Mouse (Mus musculus): ENCODE data around the gene Gsta4. TPM values are rescaled to one million over a fixed set of nuclear protein-coding genes. Genes with fewer than 3 reads are reported as not detected.
"Not testable (repeated sequence)": the region's sequence is repeated elsewhere in the genome, so short reads cannot be mapped to it uniquely, and the experiment has no call there.

Gsta4 gene
- polyA plus RNA-seq, 1 experiment from 2014 or later = 38.4 TPM

DNA sequence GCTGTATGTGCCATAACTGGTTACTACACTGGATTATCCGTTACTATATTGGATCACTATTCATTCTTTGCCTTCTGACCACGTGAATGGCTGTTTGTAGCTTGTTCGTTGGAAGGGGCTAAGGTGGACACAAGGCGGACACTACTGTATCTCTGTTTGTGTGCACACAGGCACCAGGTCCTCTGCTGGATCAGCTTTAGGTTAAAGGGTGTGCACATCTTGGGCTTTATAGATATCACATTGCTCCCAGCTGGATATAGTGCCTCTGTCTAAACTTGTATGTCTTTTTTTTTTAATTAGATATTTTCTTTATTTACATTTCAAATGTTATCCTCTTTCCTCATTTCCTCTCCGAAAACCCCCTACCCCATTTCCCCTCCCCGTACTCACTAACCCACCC, 17.1 kb upstream of the Gsta4 start:
- H3K27ac ChIP-seq (replicated peaks) = no peak overlapping the region
- no peak for ATAC-seq (ENCODE audit: low FRiP score)
- peaks cover 73% of the 10 kb centered on the region for H3K36me3 ChIP-seq
- H3K9me3 ChIP-seq (replicated peaks) = no peaks in the 10 kb centered on the region
- H3K4me1 ChIP-seq = no peaks in the 10 kb centered on the region
- WGBS = 98% methylated on average over 6 of the region's 6 CpGs
- H3K27me3 ChIP-seq (replicated peaks) = no peaks in the 10 kb centered on the region
- H3K9ac ChIP-seq (replicated peaks) = no peak overlapping the region
- no peak overlapping the region for H3K4me2 ChIP-seq
- no peak overlapping the region for H3K4me3 ChIP-seq (replicated peaks)

DNA sequence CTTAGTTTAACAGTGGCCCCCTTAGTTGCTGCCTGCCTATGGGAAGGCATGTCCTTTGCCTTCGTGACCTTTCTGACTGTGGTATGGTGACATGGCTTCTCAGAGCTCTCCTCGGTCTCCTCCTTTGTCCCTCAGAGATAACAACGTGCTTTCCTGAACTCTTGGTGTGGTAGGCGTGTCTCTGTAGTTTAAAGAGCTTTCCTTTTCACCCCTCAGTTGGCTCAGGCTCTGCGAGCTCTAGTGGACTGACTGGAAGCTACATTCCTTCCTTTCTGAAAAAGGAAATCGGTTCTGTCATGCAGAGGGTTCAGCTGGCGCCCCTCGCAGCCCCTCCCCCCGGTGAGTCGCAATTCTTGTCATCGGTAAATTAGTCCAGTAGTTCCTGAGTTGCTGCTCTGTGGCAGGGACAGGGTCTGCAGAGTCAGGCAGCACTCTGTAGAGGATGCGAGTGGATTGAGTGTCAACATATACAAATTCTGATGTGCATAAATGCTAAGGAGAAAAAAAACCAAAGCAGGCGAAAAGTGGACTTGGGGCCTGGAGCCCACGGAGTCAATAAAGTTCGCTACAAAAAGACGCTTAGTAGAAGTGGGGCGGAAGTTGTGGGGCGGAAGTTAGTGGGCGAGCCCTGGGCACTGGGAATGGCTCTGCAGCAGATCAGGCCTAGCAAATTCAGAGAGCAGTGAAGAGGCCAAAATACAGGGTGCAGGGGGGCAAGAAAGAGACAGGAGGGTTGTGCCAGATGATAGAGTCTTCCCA, 15.7 kb upstream of the Gsta4 start:
- Histone ChIP-seq H3K36me3 (peaks cover 59% of the 10 kb centered on the region), H3K27me3 (replicated peaks) (no peaks in the 10 kb centered on the region), H3K27ac (replicated peaks) (no peak overlapping the region), H3K4me2 (no peak overlapping the region), H3K9ac (replicated peaks) (no peak overlapping the region), H3K4me3 (replicated peaks) (no peak overlapping the region), H3K4me1 (no peaks in the 10 kb centered on the region), H3K9me3 (replicated peaks) (no peaks in the 10 kb centered on the region)
- WGBS = 87% methylated on average over 19 of the region's 19 CpGs
- ATAC-seq (ENCODE audit: low FRiP score) = no peak

DNA sequence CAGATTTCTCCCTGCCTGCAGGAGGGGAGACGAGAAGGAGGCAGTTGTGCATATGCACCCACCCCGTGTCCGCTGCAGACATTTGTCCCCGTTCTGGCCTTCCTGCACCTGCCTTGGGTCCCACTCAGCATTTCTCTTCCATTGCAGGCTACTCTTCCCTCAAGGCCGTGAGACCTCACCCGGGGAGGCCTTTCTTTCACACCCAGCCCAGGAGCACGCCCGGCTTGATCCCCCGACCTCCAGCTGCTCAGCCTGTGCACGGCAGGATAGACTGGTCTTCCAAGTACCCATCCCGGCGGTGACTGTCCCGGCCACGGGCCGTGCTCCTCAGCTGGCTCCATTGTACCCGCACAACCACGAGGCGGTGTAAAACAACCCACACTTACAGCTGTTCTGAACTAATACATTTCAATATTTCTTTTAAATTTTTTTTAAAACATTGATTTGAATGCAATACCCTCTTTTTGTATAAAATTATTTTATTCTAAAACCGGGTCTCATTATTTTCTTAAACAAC, 15.1 kb upstream of the Gsta4 start:
- Histone ChIP-seq H3K4me1 (no peaks in the 10 kb centered on the region), H3K27ac (replicated peaks) (no peak overlapping the region), H3K4me2 (no peak overlapping the region), H3K9me3 (replicated peaks) (no peaks in the 10 kb centered on the region), H3K36me3 (peaks cover 53% of the 10 kb centered on the region), H3K4me3 (replicated peaks) (no peak overlapping the region), H3K27me3 (replicated peaks) (no peaks in the 10 kb centered on the region), H3K9ac (replicated peaks) (no peak overlapping the region)
- 93% methylated on average over 19 of the region's 19 CpGs for WGBS
- no peak for ATAC-seq (ENCODE audit: low FRiP score)

GRCm38 (mm10) chr9:78168864-78169263, 13.7 kb upstream of the Gsta4 start:
- Histone ChIP-seq H3K4me3 (replicated peaks) (no peak overlapping the region), H3K4me2 (no peak overlapping the region), H3K9me3 (replicated peaks) (no peaks in the 10 kb centered on the region), H3K9ac (replicated peaks) (no peak overlapping the region), H3K4me1 (no peaks in the 10 kb centered on the region), H3K36me3 (peaks cover 46% of the 10 kb centered on the region), H3K27me3 (replicated peaks) (no peaks in the 10 kb centered on the region), H3K27ac (replicated peaks) (no peak overlapping the region)
- no peak for ATAC-seq (ENCODE audit: low FRiP score)
- WGBS = 94% methylated on average over 6 of the region's 6 CpGs

GRCm38 (mm10) chr9:78174016-78174415, 8.6 kb upstream of the Gsta4 start:
- no peak overlapping the region for H3K9ac ChIP-seq (replicated peaks)
- H3K4me2 ChIP-seq = no peak overlapping the region
- H3K4me3 ChIP-seq (replicated peaks) = no peak overlapping the region
- H3K27ac ChIP-seq (replicated peaks) = no peak overlapping the region
- 53% methylated on average over 1 of the region's 1 CpGs for WGBS
- H3K36me3 ChIP-seq = peaks cover 7% of the 10 kb centered on the region; the same call in 1 of the 2 replicates
- no peaks in the 10 kb centered on the region for H3K9me3 ChIP-seq (replicated peaks)
- peaks cover 13% of the 10 kb centered on the region for H3K4me1 ChIP-seq
- no peaks in the 10 kb centered on the region for H3K27me3 ChIP-seq (replicated peaks)
- ATAC-seq (ENCODE audit: low FRiP score) = no peak

DNA sequence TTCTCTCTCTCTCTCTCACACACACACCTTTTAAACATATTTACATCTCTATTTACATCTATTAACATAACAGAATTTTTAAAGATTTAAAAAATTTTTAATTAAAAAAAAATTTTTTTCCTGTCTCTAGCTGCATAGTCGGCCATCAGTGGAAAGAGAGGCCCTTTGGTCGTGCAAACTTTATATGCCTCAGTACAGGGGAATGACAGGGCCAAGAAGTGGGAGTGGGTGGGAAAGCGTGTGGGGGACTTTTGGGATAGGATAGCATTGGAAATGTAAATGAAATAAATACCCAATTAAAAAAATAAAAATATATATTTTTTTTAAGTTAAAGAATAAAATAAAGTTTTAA, 7.7 kb upstream of the Gsta4 start:
- Histone ChIP-seq H3K4me1 (peaks cover 13% of the 10 kb centered on the region), H3K27ac (replicated peaks) (peak overlapping the region; percentile 60; the same call in 1 of the 2 replicates), H3K4me2 (peak overlapping the region; percentile 33)
- not testable (repeated sequence) for H3K27me3 ChIP-seq (replicated peaks); H3K4me3 ChIP-seq (replicated peaks); H3K9me3 ChIP-seq (replicated peaks); H3K36me3 ChIP-seq; H3K9ac ChIP-seq (replicated peaks); ATAC-seq (ENCODE audit: low FRiP score)
- WGBS = 45% methylated on average over 3 of the region's 3 CpGs

- Histone ChIP-seq H3K36me3 (no peaks in the 10 kb centered on the region), H3K27ac (replicated peaks) (peak overlapping the region; percentile 99), H3K4me2 (peak overlapping the region; percentile 64), H3K9me3 (replicated peaks) (no peaks in the 10 kb centered on the region), H3K27me3 (replicated peaks) (no peaks in the 10 kb centered on the region), H3K4me3 (replicated peaks) (peak overlapping the region; percentile 70), H3K4me1 (peaks cover 13% of the 10 kb centered on the region), H3K9ac (replicated peaks) (peak overlapping the region; percentile 81)
- WGBS = under 1% methylated on average over 53 of the region's 58 CpGs
- ATAC-seq (ENCODE audit: low FRiP score) = peak; percentile 99
Observed at GRCm38 (mm10) chr9:78175277-78176200, 7.0 kb upstream of the Gsta4 start.

GRCm38 (mm10) chr9:78176201-78176727, 6.3 kb upstream of the Gsta4 start:
- Histone ChIP-seq H3K9ac (replicated peaks) (peak overlapping the region; percentile 81), H3K9me3 (replicated peaks) (no peaks in the 10 kb centered on the region), H3K27ac (replicated peaks) (peak overlapping the region; percentile 99), H3K27me3 (replicated peaks) (no peaks in the 10 kb centered on the region), H3K4me2 (peak overlapping the region; percentile 64), H3K4me1 (peaks cover 13% of the 10 kb centered on the region), H3K36me3 (no peaks in the 10 kb centered on the region), H3K4me3 (replicated peaks) (peak overlapping the region; percentile 70)
- peak; percentile 84 for ATAC-seq (ENCODE audit: low FRiP score)
- WGBS = under 1% methylated on average over 22 of the region's 22 CpGs

GRCm38 (mm10) chr9:78176831-78177230, 5.7 kb upstream of the Gsta4 start:
- peak overlapping the region; percentile 70 for H3K4me3 ChIP-seq (replicated peaks)
- peaks cover 13% of the 10 kb centered on the region for H3K4me1 ChIP-seq
- 0 out of 2 replicates have a peak, but pooled peaks have one; percentile 9 for ATAC-seq (ENCODE audit: low FRiP score)
- H3K9me3 ChIP-seq (replicated peaks) = no peaks in the 10 kb centered on the region
- H3K9ac ChIP-seq (replicated peaks) = peak overlapping the region; percentile 81
- peak overlapping the region; percentile 99 for H3K27ac ChIP-seq (replicated peaks)
- peak overlapping the region; percentile 64 for H3K4me2 ChIP-seq
- 26% methylated on average over 7 of the region's 7 CpGs for WGBS
- no peaks in the 10 kb centered on the region for H3K36me3 ChIP-seq
- no peaks in the 10 kb centered on the region for H3K27me3 ChIP-seq (replicated peaks)

GRCm38 (mm10) chr9:78178197-78178596, 4.4 kb upstream of the Gsta4 start:
- Histone ChIP-seq H3K9me3 (replicated peaks) (no peaks in the 10 kb centered on the region), H3K4me2 (no peak overlapping the region), H3K36me3 (no peaks in the 10 kb centered on the region), H3K9ac (replicated peaks) (no peak overlapping the region), H3K4me3 (replicated peaks) (no peak overlapping the region), H3K27me3 (replicated peaks) (no peaks in the 10 kb centered on the region), H3K4me1 (peaks cover 13% of the 10 kb centered on the region), H3K27ac (replicated peaks) (0 out of 2 replicates have a peak overlapping the region, but pooled peaks have one; percentile 5)
- ATAC-seq (ENCODE audit: low FRiP score) = no peak
- WGBS = 84% methylated on average over 5 of the region's 5 CpGs

DNA sequence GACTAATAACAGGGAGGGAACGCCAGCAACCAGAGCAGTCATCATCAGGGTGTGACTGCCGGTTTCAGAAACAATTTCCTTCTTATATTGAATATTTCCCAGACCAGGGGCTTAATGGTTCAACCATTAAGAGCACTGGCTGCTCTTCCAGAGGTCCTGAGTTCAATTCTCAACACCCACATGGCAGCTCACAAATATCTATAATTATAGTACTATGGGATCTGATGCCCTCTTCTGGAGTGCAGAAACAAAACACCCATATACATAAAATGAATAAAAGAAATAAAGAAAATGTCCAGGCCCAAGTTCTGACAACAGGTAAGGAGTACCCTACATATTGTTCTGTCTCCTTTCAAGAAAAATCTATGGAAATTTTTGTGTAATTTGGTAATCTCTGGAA, 3.5 kb upstream of the Gsta4 start:
- Histone ChIP-seq H3K4me1 (peaks cover 13% of the 10 kb centered on the region), H3K4me3 (replicated peaks) (no peak overlapping the region), H3K27me3 (replicated peaks) (no peaks in the 10 kb centered on the region), H3K4me2 (no peak overlapping the region), H3K9ac (replicated peaks) (no peak overlapping the region), H3K27ac (replicated peaks) (no peak overlapping the region), H3K36me3 (no peaks in the 10 kb centered on the region), H3K9me3 (replicated peaks) (no peaks in the 10 kb centered on the region)
- ATAC-seq (ENCODE audit: low FRiP score) = no peak
- 88% methylated on average over 2 of the region's 2 CpGs for WGBS

Measured in neural tube, embryonic 15.5 days (tissue).